8 mouse cellular contexts compared by ENCODE assay signal in genomic region chr5:118465991-118466750, GRCm38 (mm10).
A peak's percentile ranks its signal among the peaks of the same experiment; 100 is the strongest.
DNase-seq lines count a peak whose midpoint lies in the region; ATAC-seq lines count a peak whose summit lies in the region.

No protein-coding gene starts in this region.

- peak; percentile 34 to 50 for DNase-seq in heart, adult 18-20 months
- DNase-seq in heart, adult 11 months, result no peak
- peak; percentile 38 for DNase-seq in adipocyte (ENCODE audit: low spot score)
- DNase-seq in liver, embryonic 13.5 days, result no peak
- no peak for DNase-seq in gastrocnemius, postnatal 36 days
- no peak for DNase-seq in kidney, postnatal 14 days

- peak overlapping the region; percentile 74 for H3K9ac ChIP-seq in liver, embryonic 13.5 days
- no peak overlapping the region for H3K9ac ChIP-seq in stomach, embryonic 14.5 days (replicated peaks; ENCODE audit: low read depth, low read length)

- H3K9me3 ChIP-seq in liver, embryonic 13.5 days (replicated peaks), result no peaks in the 10 kb centered on the region
- no peaks in the 10 kb centered on the region for H3K9me3 ChIP-seq in stomach, embryonic 14.5 days (ENCODE audit: control insufficient read depth, low read depth, low read length)

- WGBS in liver, embryonic 13.5 days (ENCODE audit: insufficient replicate concordance), result 8% methylated on average over 10 of the region's 10 CpGs
- 15% methylated on average over 10 of the region's 10 CpGs for WGBS in stomach, embryonic 14.5 days

- peak overlapping the region; percentile 55 for H3K4me3 ChIP-seq in liver, embryonic 13.5 days (replicated peaks)
- H3K4me3 ChIP-seq in stomach, embryonic 14.5 days (ENCODE audit: low read depth, low read length), result peak overlapping the region; percentile 25; the same call in 1 of the 2 replicates

- intact Hi-C loops in gastrocnemius, postnatal 36 days (cut with DNase I), result no loop called here

- peak; percentile 56 for ATAC-seq in granulocyte monocyte progenitor cell, adult 5-6 weeks (replicated peaks; ENCODE audit: poor library complexity, severe bottlenecking)
- ATAC-seq in liver, embryonic 13.5 days (ENCODE audit: low read depth), result peak; percentile 51
- peak; percentile 20; the same call in 1 of the 2 replicates for ATAC-seq in stomach, embryonic 14.5 days (ENCODE audit: insufficient number of reproducible peaks, insufficient read depth, low FRiP score, low read depth)

- H3K4me1 ChIP-seq in liver, embryonic 13.5 days (replicated peaks), result peaks cover 48% of the 10 kb centered on the region
- H3K4me1 ChIP-seq in stomach, embryonic 14.5 days (ENCODE audit: control insufficient read depth, insufficient read depth, low read length), result peaks cover 18% of the 10 kb centered on the region

- peaks cover 38% of the 10 kb centered on the region for H3K27me3 ChIP-seq in liver, embryonic 13.5 days
- H3K27me3 ChIP-seq in stomach, embryonic 14.5 days (ENCODE audit: control insufficient read depth, insufficient read depth, low read length), result no peaks in the 10 kb centered on the region

- H3K27ac ChIP-seq in liver, embryonic 13.5 days, result peak overlapping the region; percentile 77
- peak overlapping the region; percentile 64 for H3K27ac ChIP-seq in stomach, embryonic 14.5 days (ENCODE audit: low read length)

- H3K4me2 ChIP-seq in liver, embryonic 13.5 days, result peak overlapping the region; percentile 90
- H3K4me2 ChIP-seq in stomach, embryonic 14.5 days (replicated peaks; ENCODE audit: low read depth, low read length), result peak overlapping the region; percentile 53

- no peaks in the 10 kb centered on the region for H3K36me3 ChIP-seq in liver, embryonic 13.5 days
- no peaks in the 10 kb centered on the region for H3K36me3 ChIP-seq in stomach, embryonic 14.5 days (ENCODE audit: control insufficient read depth, insufficient read depth, low read length)

Comparison
In these comparisons a context has a peak if more than half of its experiments do, and no peak if none do; other contexts are left out.
1. DNase-seq: peak in heart, adult 18-20 months (2 of 2) and adipocyte (single experiment); none in heart, adult 11 months (single experiment), liver, embryonic 13.5 days (single experiment), gastrocnemius, postnatal 36 days (0 of 2) and kidney, postnatal 14 days (single experiment).
2. Peak in every context shown above with its lines, with median percentiles within 50 percentile points of each other: ATAC-seq.